Mouse (Mus musculus): ENCODE results near the gene Sh3pxd2a. TPM values are rescaled to one million over a fixed set of nuclear protein-coding genes. Genes with fewer than 3 reads are reported as not detected.
"Not testable (repeated sequence)": the region's sequence is repeated elsewhere in the genome, so short reads cannot be mapped to it uniquely, and the experiment has no call there.

Gene Sh3pxd2a
- total RNA-seq, 1 experiment from 2014 or later: 136 TPM

- DNase-seq: no peak
Measured at GRCm38 (mm10) chr19:47409142-47409541, 55.1 kb downstream of the Sh3pxd2a start.

GRCm38 (mm10) chr19:47408656-47409055 lies 55.5 kb downstream of the Sh3pxd2a start:
- peak; percentile 14 for DNase-seq

GRCm38 (mm10) chr19:47407332-47407731 lies 56.9 kb downstream of the Sh3pxd2a start:
- no peak for DNase-seq

DNA sequence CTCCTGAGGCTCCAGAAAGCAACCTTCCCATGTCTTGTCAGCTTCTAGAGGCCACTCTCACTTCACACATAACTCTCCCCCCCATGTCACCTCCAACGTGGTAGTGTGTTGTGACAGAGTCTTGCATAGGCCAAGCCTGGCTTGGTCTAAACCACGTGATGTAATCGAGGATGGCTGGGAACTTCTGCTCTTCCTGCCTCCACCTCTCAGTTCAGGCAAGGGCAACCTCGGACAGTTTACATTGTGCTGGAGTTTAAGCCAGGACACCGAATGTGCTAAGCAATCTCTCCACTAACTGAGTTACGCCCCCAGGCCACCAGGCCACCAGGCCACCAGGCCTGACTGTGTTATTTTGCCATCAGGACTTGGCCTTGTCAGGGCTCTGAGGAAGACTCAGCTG lies 57.7 kb downstream of the Sh3pxd2a start:
- no peak for DNase-seq

- no peak for DNase-seq
Measured at GRCm38 (mm10) chr19:47405548-47405947, 58.7 kb downstream of the Sh3pxd2a start.

DNA sequence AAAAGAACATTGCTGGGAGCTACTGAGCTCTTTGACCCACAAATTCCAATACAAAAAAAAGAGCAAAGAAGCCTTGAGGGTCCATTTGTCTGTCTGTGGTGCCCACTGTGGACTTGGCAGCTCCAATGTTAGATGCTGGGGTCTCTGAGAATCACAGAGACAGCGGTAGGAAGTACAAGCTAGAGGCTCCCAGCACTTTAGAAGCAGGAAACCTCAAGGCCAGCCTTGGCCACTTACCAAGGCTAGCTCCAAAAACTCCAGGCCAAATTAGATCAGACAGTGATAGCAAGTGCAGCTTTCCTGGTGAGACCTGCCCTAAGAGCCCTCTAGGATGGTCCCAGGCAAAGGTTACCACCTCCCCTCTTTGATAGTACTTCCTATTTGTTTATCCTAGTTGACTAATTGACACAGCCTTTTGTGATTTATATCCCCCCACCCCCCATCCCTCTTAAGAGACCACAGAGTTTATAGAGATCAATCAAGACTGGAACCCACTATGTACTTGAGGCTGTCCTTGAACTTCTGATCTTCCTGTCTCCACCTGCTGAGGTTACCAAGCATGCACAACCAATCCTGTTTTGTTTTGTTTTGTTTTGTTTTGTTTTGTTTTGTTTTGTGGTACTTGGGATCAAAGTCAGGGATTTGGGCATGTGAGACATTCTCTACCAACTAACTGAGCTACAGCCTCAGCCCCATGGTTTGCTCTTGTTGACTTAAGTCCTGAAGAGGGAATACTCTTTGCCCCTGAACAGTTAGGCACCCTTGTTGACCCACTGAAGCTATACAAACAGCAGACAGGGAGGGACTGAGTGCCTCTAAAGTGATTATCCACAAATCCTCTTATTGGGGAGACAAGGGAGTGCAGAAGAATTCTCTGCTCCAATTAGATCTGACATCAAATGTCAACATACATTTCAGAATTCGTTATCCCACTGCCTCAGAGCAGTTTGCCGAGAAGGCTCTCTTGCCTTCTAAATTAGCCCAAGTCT lies 60.5 kb downstream of the Sh3pxd2a start:
- peak; percentile 56 for DNase-seq

GRCm38 (mm10) chr19:47402976-47403375 lies 61.2 kb downstream of the Sh3pxd2a start:
- peak; percentile 55 for DNase-seq

GRCm38 (mm10) chr19:47402544-47402943 lies 61.7 kb downstream of the Sh3pxd2a start:
- DNase-seq: no peak

GRCm38 (mm10) chr19:47399709-47400108 lies 64.5 kb downstream of the Sh3pxd2a start:
- no peak for DNase-seq

DNA sequence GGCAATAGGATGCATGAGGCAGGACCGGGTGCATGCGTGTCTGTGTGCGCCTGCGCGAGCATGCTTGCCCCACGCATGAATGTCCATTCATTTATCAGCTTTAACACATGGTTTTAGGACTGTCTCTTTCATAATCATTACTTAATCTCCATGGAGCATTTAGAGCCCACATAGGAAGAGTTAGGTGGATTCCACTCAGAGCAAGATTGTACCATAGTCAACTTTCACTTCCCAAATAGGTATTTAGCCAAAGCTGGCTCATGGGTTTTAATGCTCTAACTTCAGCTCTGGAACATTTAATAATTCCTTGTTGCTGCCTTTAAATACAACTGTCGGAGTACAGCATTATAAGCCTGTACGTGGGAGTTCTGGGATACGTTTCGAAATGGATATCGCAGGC lies 65.2 kb downstream of the Sh3pxd2a start:
- DNase-seq: no peak

DNA sequence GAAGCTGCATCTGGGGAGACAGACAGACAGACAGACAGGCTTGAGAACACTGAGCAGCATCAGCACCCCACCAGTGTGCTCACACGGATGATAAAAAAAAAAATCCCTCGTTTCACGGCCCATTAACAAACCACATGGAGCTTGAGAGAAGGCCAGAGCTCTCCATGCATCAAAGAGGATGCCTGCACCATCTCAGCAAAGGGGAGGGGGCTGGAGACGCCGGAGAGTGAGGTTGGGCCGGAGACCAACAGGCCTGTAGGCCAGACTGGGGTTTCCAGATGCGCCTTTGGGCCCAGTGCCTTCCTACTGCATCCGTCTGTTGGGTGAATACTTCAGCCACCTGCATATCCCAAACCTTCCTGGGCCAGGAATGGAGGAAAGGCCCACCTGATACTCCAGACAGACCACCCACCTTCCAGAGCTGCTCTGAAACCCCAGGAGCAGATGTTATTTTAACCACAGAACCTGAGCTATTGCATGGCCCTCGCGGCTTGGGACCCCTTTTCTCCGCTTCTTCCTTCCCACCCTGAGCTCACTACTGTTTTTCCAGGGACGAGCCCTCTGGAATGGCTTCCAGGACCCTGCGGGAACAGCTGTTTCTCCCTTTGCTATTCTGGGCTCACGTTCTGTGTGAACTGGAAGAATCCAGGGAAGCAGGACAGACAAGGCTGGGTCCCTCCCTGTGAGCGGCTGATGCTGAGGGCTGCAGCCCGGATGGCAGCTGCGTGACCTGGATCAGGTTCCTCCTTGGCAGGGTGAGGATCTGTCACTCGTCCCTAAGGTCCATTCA lies 66.1 kb downstream of the Sh3pxd2a start:
- DNase-seq: no peak

- DNase-seq: no peak
Measured at GRCm38 (mm10) chr19:47395338-47395737, 68.9 kb downstream of the Sh3pxd2a start.

GRCm38 (mm10) chr19:47394781-47395180 lies 69.4 kb downstream of the Sh3pxd2a start:
- DNase-seq: not testable (repeated sequence)

DNA sequence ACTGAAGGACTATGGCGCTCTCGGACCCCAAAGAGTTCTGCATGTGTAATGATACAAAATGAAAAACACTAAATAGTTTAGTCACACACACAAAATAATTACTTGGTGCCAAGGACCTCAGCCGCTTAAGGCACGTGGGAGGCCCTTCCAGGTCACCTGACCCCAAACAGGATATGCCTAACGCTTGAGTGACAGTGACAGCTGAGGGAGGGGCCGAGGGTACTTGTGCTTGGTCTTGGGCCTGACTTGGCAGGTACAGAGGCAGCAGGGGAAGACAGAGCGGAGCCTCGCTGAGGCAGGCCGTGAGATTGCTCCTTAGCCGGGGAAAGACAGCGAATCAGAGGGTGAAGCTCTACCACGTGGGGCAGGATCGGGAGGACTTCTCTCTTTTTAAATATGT lies 73.3 kb downstream of the Sh3pxd2a start:
- DNase-seq: no peak

DNA sequence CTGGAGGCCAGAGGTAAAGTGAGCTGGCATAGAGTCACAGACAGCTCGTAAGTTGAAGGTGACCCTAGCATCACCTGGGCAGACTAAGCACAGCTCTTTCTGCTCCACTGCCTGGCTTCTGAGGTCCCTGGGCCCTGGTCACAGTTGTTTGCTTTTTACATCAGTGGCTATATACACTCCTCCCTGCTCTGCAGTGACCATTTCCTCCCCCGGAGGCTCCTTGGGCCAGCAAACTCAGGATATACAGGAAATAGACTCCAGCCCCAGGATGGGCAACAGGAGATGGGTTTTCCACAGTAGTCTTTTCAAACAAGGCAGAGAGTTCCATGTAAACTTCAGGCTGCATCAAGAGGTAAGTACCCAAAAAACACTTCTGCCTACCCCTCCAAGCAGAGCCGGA lies 76.3 kb downstream of the Sh3pxd2a start:
- DNase-seq: no peak

DNA sequence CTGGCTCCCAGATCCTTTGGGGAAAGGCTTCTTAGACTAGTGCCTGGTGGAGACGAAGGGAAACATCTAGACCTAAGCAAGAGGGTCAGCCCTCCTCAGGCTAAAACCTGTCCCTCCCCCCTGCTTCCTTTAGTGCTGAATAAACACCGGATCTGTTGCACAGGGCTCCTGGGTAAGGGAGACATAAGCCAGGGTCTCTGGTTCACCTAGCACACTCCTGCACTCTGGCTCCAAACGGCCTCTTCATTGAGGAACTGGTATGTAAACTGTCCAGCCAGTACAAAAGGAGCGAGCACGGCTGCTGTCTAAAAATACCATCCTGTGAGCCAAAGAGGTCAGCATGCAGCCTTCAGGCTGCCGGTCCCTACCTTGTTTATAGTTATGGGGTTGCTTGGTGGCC lies 76.8 kb downstream of the Sh3pxd2a start:
- DNase-seq: no peak

GRCm38 (mm10) chr19:47385971-47386370 lies 78.2 kb downstream of the Sh3pxd2a start:
- DNase-seq: peak; percentile 32

DNA sequence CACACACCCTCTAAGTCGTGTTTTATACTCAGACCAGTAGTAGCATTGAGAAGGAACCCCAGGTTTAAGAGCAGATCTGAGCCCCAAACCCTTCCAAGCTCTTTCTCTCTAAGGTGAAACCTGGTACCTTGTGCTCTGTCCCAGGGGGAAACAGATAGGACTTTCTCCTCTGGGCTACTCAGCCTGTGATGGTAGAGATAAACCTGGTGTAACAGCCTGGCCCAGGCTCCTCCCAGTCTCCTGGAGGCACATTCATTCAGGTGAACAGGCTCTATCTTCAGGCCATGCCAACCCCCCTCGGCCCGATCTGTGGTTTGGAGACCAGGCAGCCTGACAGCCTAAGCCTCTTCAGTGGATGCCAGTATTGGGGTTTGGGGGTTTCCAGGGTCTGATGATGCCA lies 79.6 kb downstream of the Sh3pxd2a start:
- DNase-seq: no peak

GRCm38 (mm10) chr19:47384036-47384435 lies 80.2 kb downstream of the Sh3pxd2a start:
- no peak for DNase-seq

GRCm38 (mm10) chr19:47382268-47382667 lies 81.9 kb downstream of the Sh3pxd2a start:
- no peak for DNase-seq

DNA sequence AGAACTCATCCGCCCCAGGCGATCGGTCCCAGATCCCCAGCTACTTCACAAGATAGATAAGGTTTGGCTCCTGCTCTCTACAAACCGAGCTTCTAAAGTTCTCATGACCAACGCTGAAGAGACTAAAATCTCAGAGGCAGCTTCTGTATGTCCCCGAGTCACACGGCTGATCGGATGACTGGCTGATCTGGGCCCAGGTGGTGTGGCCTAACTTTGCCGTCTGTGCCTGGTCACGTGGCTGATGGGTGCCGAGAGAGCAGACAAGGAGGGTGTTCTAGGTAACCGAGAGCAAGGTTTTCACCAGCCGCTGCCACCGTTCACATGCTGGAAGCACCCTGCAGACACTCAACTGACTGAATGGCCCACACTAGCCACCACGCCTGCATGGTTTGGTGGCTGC lies 83.2 kb downstream of the Sh3pxd2a start:
- no peak for DNase-seq

GRCm38 (mm10) chr19:47379141-47379540 lies 85.1 kb downstream of the Sh3pxd2a start:
- DNase-seq: no peak

DNA sequence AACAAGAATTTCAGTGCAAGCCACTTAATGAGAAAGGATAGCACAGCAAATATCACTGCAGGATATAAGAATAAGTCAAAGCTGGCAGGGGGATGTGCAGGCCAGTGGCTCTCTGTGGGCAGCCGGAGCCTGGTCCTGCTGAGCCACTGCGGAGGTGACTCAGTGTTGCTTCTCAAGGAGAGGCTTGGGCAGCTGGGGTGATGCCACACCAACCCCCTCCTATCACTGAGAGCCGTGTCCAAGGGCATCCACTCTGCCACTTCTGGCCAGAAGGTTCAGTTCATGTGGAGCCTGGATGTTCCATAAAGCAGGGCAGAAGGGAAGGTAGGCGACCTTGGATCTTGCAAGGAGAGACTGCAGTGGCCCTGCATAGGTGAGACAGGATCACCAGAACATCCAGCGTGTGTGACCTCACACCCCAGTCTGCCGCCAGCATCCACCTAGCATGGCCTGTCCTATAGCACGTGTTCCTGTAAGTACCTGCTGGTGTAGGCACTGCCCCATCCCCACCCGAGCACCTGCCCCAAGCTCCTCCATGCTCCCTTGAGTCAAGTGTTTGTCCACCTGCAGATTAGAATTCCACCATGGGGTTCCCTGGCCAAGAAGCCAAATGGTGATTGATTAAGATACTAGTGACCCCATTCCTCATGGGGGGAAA lies 89.2 kb downstream of the Sh3pxd2a start:
- peak; percentile 71 for DNase-seq
